Mouse (Mus musculus): ENCODE results near the gene Nfkbid. TPM values are rescaled to one million over a fixed set of nuclear protein-coding genes. Genes with fewer than 3 reads are reported as not detected.
A peak's percentile ranks its signal among the peaks of the same experiment; 100 is the strongest.

The Nfkbid gene
- polyA plus RNA-seq, 1 experiment from 2014 or later: 0.76 TPM

- Histone ChIP-seq H3K36me3 (no peaks in the 10 kb centered on the region), H3K9me3 (replicated peaks) (no peaks in the 10 kb centered on the region), H3K4me3 (no peak overlapping the region), H3K27ac (no peak overlapping the region), H3K27me3 (peaks cover 75% of the 10 kb centered on the region), H3K4me1 (replicated peaks) (peaks cover 4% of the 10 kb centered on the region; the same call in 1 of the 2 replicates), H3K9ac (no peak overlapping the region), H3K4me2 (no peak overlapping the region)
- ATAC-seq (replicated peaks; ENCODE audit: insufficient number of reproducible peaks, insufficient read depth, low FRiP score, low read depth): no peak; the same call in 1 of the 2 replicates
- WGBS: 64% methylated on average over 7 of the region's 7 CpGs
Observed at GRCm38 (mm10) chr7:30450241-30450640, 28.7 kb downstream of the Nfkbid start.

- ATAC-seq (replicated peaks; ENCODE audit: insufficient number of reproducible peaks, insufficient read depth, low FRiP score, low read depth): no peak
- Histone ChIP-seq H3K4me3 (peak overlapping the region; percentile 14; the same call in 1 of the 2 replicates), H3K9ac (no peak overlapping the region), H3K4me1 (replicated peaks) (peaks cover 17% of the 10 kb centered on the region), H3K4me2 (no peak overlapping the region), H3K36me3 (no peaks in the 10 kb centered on the region), H3K9me3 (replicated peaks) (no peaks in the 10 kb centered on the region), H3K27ac (no peak overlapping the region), H3K27me3 (peaks cover 84% of the 10 kb centered on the region)
- 19% methylated on average over 25 of the region's 25 CpGs for WGBS
Observed at GRCm38 (mm10) chr7:30453327-30453726, 31.8 kb downstream of the Nfkbid start.

GRCm38 (mm10) chr7:30453766-30454165, 32.2 kb downstream of the Nfkbid start:
- Histone ChIP-seq H3K9ac (no peak overlapping the region), H3K4me2 (peak overlapping the region; percentile 34), H3K27me3 (peaks cover 87% of the 10 kb centered on the region), H3K27ac (no peak overlapping the region), H3K36me3 (no peaks in the 10 kb centered on the region), H3K4me1 (replicated peaks) (peaks cover 17% of the 10 kb centered on the region), H3K9me3 (replicated peaks) (no peaks in the 10 kb centered on the region), H3K4me3 (peak overlapping the region; percentile 14; the same call in 1 of the 2 replicates)
- 3% methylated on average over 25 of the region's 25 CpGs for WGBS
- no peak for ATAC-seq (replicated peaks; ENCODE audit: insufficient number of reproducible peaks, insufficient read depth, low FRiP score, low read depth)

- Histone ChIP-seq H3K4me2 (no peak overlapping the region), H3K27ac (no peak overlapping the region), H3K4me3 (no peak overlapping the region), H3K27me3 (peaks cover 92% of the 10 kb centered on the region), H3K4me1 (replicated peaks) (peaks cover 17% of the 10 kb centered on the region), H3K9me3 (replicated peaks) (no peaks in the 10 kb centered on the region), H3K9ac (no peak overlapping the region), H3K36me3 (no peaks in the 10 kb centered on the region)
- ATAC-seq (replicated peaks; ENCODE audit: insufficient number of reproducible peaks, insufficient read depth, low FRiP score, low read depth): no peak
- WGBS: 14% methylated on average over 6 of the region's 6 CpGs
Observed at GRCm38 (mm10) chr7:30454259-30454658, 32.7 kb downstream of the Nfkbid start.

GRCm38 (mm10) chr7:30456487-30456886, 35.0 kb downstream of the Nfkbid start:
- H3K4me3 ChIP-seq: 0 out of 2 replicates have a peak overlapping the region, but pooled peaks have one; percentile 13
- H3K27ac ChIP-seq: no peak overlapping the region
- H3K9ac ChIP-seq: no peak overlapping the region
- peaks cover 96% of the 10 kb centered on the region for H3K27me3 ChIP-seq
- H3K4me2 ChIP-seq: no peak overlapping the region
- H3K36me3 ChIP-seq: no peaks in the 10 kb centered on the region
- no peaks in the 10 kb centered on the region for H3K9me3 ChIP-seq (replicated peaks)
- no peak for ATAC-seq (replicated peaks; ENCODE audit: insufficient number of reproducible peaks, insufficient read depth, low FRiP score, low read depth)
- WGBS: under 1% methylated on average over 9 of the region's 9 CpGs
- peaks cover 17% of the 10 kb centered on the region for H3K4me1 ChIP-seq (replicated peaks)

GRCm38 (mm10) chr7:30456911-30457628, 35.5 kb downstream of the Nfkbid start:
- Histone ChIP-seq H3K9ac (no peak overlapping the region), H3K27me3 (peaks cover 98% of the 10 kb centered on the region), H3K36me3 (no peaks in the 10 kb centered on the region), H3K4me1 (replicated peaks) (peaks cover 17% of the 10 kb centered on the region), H3K9me3 (replicated peaks) (no peaks in the 10 kb centered on the region), H3K4me3 (0 out of 2 replicates have a peak overlapping the region, but pooled peaks have one; percentile 13), H3K27ac (no peak overlapping the region), H3K4me2 (peak overlapping the region; percentile 42)
- ATAC-seq (replicated peaks; ENCODE audit: insufficient number of reproducible peaks, insufficient read depth, low FRiP score, low read depth): no peak
- WGBS: under 1% methylated on average over 31 of the region's 31 CpGs

GRCm38 (mm10) chr7:30457629-30458330, 36.2 kb downstream of the Nfkbid start, which contains the start of the genes Kirrel2 and Nphs1:
Kirrel2 (minus strand) TSS chr7:30457690.
Nphs1 (plus strand) TSS chr7:30458315.
- WGBS: 2% methylated on average over 16 of the region's 16 CpGs
- H3K27ac ChIP-seq: no peak within 1 kb of the TSS
- H3K9me3 ChIP-seq (replicated peaks): no peaks in the 10 kb centered on the region
- no peaks in the 10 kb centered on the region for H3K36me3 ChIP-seq
- peak within 1 kb of the TSS; percentile 42 for H3K4me2 ChIP-seq
- 0 out of 2 replicates have a peak within 1 kb of the TSS, but pooled peaks have one; percentile 13 for H3K4me3 ChIP-seq
- no peak within 1 kb of the TSS for H3K9ac ChIP-seq
- peaks cover 17% of the 10 kb centered on the region for H3K4me1 ChIP-seq (replicated peaks)
- peaks cover 98% of the 10 kb centered on the region for H3K27me3 ChIP-seq
- no peak for ATAC-seq (replicated peaks; ENCODE audit: insufficient number of reproducible peaks, insufficient read depth, low FRiP score, low read depth)

- no peak overlapping the region for H3K27ac ChIP-seq
- H3K9ac ChIP-seq: no peak overlapping the region
- H3K9me3 ChIP-seq (replicated peaks): no peaks in the 10 kb centered on the region
- H3K4me2 ChIP-seq: no peak overlapping the region
- no peaks in the 10 kb centered on the region for H3K36me3 ChIP-seq
- H3K27me3 ChIP-seq: peaks cover 97% of the 10 kb centered on the region
- H3K4me3 ChIP-seq: no peak overlapping the region
- peaks cover 12% of the 10 kb centered on the region for H3K4me1 ChIP-seq (replicated peaks)
- 23% methylated on average over 6 of the region's 6 CpGs for WGBS
- ATAC-seq (replicated peaks; ENCODE audit: insufficient number of reproducible peaks, insufficient read depth, low FRiP score, low read depth): no peak
Observed at GRCm38 (mm10) chr7:30459484-30459883, 38.0 kb downstream of the Nfkbid start.

- H3K9me3 ChIP-seq (replicated peaks): no peaks in the 10 kb centered on the region
- H3K9ac ChIP-seq: no peak overlapping the region
- H3K36me3 ChIP-seq: no peaks in the 10 kb centered on the region
- no peak overlapping the region for H3K4me3 ChIP-seq
- no peak overlapping the region for H3K4me2 ChIP-seq
- H3K4me1 ChIP-seq (replicated peaks): peaks cover 5% of the 10 kb centered on the region; the same call in 1 of the 2 replicates
- no peak overlapping the region for H3K27ac ChIP-seq
- WGBS: 32% methylated on average over 7 of the region's 7 CpGs
- ATAC-seq (replicated peaks; ENCODE audit: insufficient number of reproducible peaks, insufficient read depth, low FRiP score, low read depth): no peak
- H3K27me3 ChIP-seq: peaks cover 96% of the 10 kb centered on the region
Observed at GRCm38 (mm10) chr7:30463568-30463967, 42.0 kb downstream of the Nfkbid start.

GRCm38 (mm10) chr7:30463996-30464395, 42.5 kb downstream of the Nfkbid start:
- 23% methylated on average over 4 of the region's 4 CpGs for WGBS
- H3K27me3 ChIP-seq: peaks cover 93% of the 10 kb centered on the region
- no peak overlapping the region for H3K27ac ChIP-seq
- peaks cover 5% of the 10 kb centered on the region; the same call in 1 of the 2 replicates for H3K4me1 ChIP-seq (replicated peaks)
- H3K9me3 ChIP-seq (replicated peaks): no peaks in the 10 kb centered on the region
- no peaks in the 10 kb centered on the region for H3K36me3 ChIP-seq
- no peak overlapping the region for H3K4me2 ChIP-seq
- ATAC-seq (replicated peaks; ENCODE audit: insufficient number of reproducible peaks, insufficient read depth, low FRiP score, low read depth): no peak
- H3K4me3 ChIP-seq: no peak overlapping the region
- no peak overlapping the region for H3K9ac ChIP-seq

- Histone ChIP-seq H3K9me3 (replicated peaks) (no peaks in the 10 kb centered on the region), H3K4me2 (no peak overlapping the region), H3K4me1 (replicated peaks) (peaks cover 5% of the 10 kb centered on the region; the same call in 1 of the 2 replicates), H3K27ac (no peak overlapping the region), H3K4me3 (no peak overlapping the region), H3K9ac (no peak overlapping the region), H3K36me3 (no peaks in the 10 kb centered on the region), H3K27me3 (peaks cover 85% of the 10 kb centered on the region)
- ATAC-seq (replicated peaks; ENCODE audit: insufficient number of reproducible peaks, insufficient read depth, low FRiP score, low read depth): no peak
- 10% methylated on average over 6 of the region's 6 CpGs for WGBS
Observed at GRCm38 (mm10) chr7:30464816-30465300, 43.3 kb downstream of the Nfkbid start.
